Mouse (Mus musculus): ENCODE measurements around the gene Vmn1r227. TPM values are rescaled to one million over a fixed set of nuclear protein-coding genes. Genes with fewer than 3 reads are reported as not detected.

The Vmn1r227 gene
- polyA plus RNA-seq (2014; fragmentation: Nextera tagmentation; extraction: Ambion mirVana), result not detected in 2 replicates

DNA sequence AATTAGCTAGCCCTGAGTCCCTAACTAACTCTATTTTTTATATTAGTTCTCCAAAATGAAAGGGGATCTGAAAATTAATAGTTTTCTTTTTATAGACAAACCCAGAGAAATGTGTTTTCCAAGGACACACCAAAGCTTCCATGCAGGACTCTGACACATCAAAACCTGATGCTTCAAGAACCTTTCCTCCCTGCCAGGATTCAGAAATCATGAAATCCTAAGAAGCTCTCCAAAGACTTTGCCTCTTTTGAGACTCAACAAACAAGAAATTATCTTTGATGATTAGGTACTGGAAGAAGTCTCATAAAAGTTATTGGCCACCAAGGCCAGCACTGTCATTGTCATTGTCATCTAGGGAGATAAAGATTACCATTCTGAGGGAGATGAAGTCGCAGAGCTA lies at the start of gene Vmn1r227:
Vmn1r227 (plus strand) TSS at position 301 of the 400 bp plus-strand sequence.
- no peaks in the 10 kb centered on the region; the same call in 1 of the 2 replicates for H3K9me3 ChIP-seq (ENCODE audit: control insufficient read depth, low read length)
- no peaks in the 10 kb centered on the region for H3K36me3 ChIP-seq (ENCODE audit: control insufficient read depth, insufficient read depth, low read length)
- no peak within 1 kb of the TSS for H3K4me3 ChIP-seq (ENCODE audit: low read depth, low read length)
- no peaks in the 10 kb centered on the region for H3K27me3 ChIP-seq (ENCODE audit: control insufficient read depth, insufficient read depth, low read length)
- 47% methylated on average over 1 of the region's 1 CpGs for WGBS
- no peaks in the 10 kb centered on the region for H3K4me1 ChIP-seq (ENCODE audit: control insufficient read depth, insufficient read depth, low read length)
- no peak within 1 kb of the TSS for H3K27ac ChIP-seq (ENCODE audit: low read depth, low read length)
- no peak within 1 kb of the TSS for H3K9ac ChIP-seq (replicated peaks; ENCODE audit: low read depth, low read length)
- no peak for ATAC-seq (ENCODE audit: low read depth)
- no peak within 1 kb of the TSS for H3K4me2 ChIP-seq (ENCODE audit: low read depth, low read length)

DNA sequence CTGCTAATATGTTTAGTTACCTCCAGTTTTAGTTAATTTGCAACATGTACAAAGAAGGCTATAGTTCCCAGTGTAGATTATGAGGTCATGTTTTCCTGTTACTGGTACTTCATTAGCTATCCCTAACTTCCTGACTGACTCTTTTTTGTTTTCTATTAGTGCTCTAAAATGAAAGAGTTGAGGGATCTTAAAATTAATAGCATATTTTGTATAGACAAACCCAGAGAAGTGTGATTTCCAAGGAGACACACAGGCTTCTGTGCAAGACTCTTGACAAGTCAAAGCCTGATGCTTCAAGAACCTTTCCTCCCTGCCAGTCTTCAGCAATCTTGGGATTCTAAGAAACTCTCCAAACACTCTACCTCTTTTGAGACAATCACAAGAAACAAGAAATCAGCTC lies 47.1 kb upstream of the Vmn1r227 start, which contains the start of gene Vmn1r226:
Vmn1r226 (plus strand) TSS at position 301 of the 400 bp plus-strand sequence.
- ATAC-seq (ENCODE audit: low read depth), result no peak
- no peaks in the 10 kb centered on the region for H3K36me3 ChIP-seq (ENCODE audit: control insufficient read depth, insufficient read depth, low read length)
- H3K27me3 ChIP-seq (ENCODE audit: control insufficient read depth, insufficient read depth, low read length), result no peaks in the 10 kb centered on the region
- H3K4me2 ChIP-seq (ENCODE audit: low read depth, low read length), result no peak within 1 kb of the TSS
- no peaks in the 10 kb centered on the region for H3K4me1 ChIP-seq (ENCODE audit: control insufficient read depth, insufficient read depth, low read length)
- no peak within 1 kb of the TSS for H3K9ac ChIP-seq (replicated peaks; ENCODE audit: low read depth, low read length)
- no peaks in the 10 kb centered on the region for H3K9me3 ChIP-seq (ENCODE audit: control insufficient read depth, low read length)
- H3K4me3 ChIP-seq (ENCODE audit: low read depth, low read length), result no peak within 1 kb of the TSS
- no peak within 1 kb of the TSS for H3K27ac ChIP-seq (ENCODE audit: low read depth, low read length)

DNA sequence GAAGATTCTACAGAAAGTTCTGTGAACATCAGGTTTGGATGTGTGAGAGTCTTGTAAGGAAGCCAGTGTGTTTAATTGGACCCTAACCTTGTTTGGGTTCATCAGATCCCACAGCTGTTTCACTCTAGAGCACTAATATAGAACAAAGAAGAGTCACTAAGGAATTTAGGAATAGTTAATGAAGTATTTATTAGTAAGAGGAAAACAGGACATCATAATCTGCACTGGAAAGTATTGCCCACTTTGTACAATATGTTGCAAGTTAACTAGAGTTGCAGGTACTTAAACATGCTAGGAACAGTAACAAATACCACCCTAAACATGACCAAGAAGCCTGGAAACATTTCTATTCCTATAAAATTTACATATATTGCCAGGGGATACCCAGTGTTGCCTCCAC lies 56.4 kb downstream of the Vmn1r227 start, which contains the start of gene Vmn1r228:
Vmn1r228 (minus strand) TSS at position 101 of the 400 bp plus-strand sequence.
- Histone ChIP-seq H3K4me3 (ENCODE audit: low read depth, low read length) (no peak within 1 kb of the TSS), H3K27me3 (ENCODE audit: control insufficient read depth, insufficient read depth, low read length) (no peaks in the 10 kb centered on the region), H3K36me3 (ENCODE audit: control insufficient read depth, insufficient read depth, low read length) (no peaks in the 10 kb centered on the region), H3K9me3 (ENCODE audit: control insufficient read depth, low read length) (no peaks in the 10 kb centered on the region; the same call in 1 of the 2 replicates), H3K27ac (ENCODE audit: low read depth, low read length) (no peak within 1 kb of the TSS), H3K9ac (replicated peaks; ENCODE audit: low read depth, low read length) (no peak within 1 kb of the TSS), H3K4me1 (ENCODE audit: control insufficient read depth, insufficient read depth, low read length) (no peaks in the 10 kb centered on the region), H3K4me2 (ENCODE audit: low read depth, low read length) (no peak within 1 kb of the TSS)
- ATAC-seq (ENCODE audit: low read depth), result no peak

Other genes with a start within 250 kb of the Vmn1r227 start
- gene Vmn2r108, start 248.5 kb upstream of the Vmn1r227 start, polyA plus RNA-seq (2014; fragmentation: Nextera tagmentation; extraction: Ambion mirVana), result not detected in 2 replicates
- gene Vmn1r225, start 231.7 kb upstream of the Vmn1r227 start, polyA plus RNA-seq (2014; fragmentation: Nextera tagmentation; extraction: Ambion mirVana), result not detected in 2 replicates
- gene Vmn2r109, start 165.1 kb upstream of the Vmn1r227 start, polyA plus RNA-seq (2014; fragmentation: Nextera tagmentation; extraction: Ambion mirVana), result not detected in 2 replicates
- 0.03 and 0.05 TPM in 2 replicates for gene Vmn2r110, start 133.4 kb upstream of the Vmn1r227 start, polyA plus RNA-seq (2014; fragmentation: Nextera tagmentation; extraction: Ambion mirVana)
- gene Fpr-rs3, start 105.0 kb upstream of the Vmn1r227 start, polyA plus RNA-seq (2014; fragmentation: Nextera tagmentation; extraction: Ambion mirVana), result not detected in 2 replicates
- gene Vmn1r226, start 47.0 kb upstream of the Vmn1r227 start, polyA plus RNA-seq (2014; fragmentation: Nextera tagmentation; extraction: Ambion mirVana), result not detected in 2 replicates
- not detected in 2 replicates for gene Vmn1r228, start 56.3 kb downstream of the Vmn1r227 start, polyA plus RNA-seq (2014; fragmentation: Nextera tagmentation; extraction: Ambion mirVana)
- gene Vmn1r229, start 81.7 kb downstream of the Vmn1r227 start, polyA plus RNA-seq (2014; fragmentation: Nextera tagmentation; extraction: Ambion mirVana), result not detected in 2 replicates
- not detected in 2 replicates for gene Vmn1r230, start 110.6 kb downstream of the Vmn1r227 start, polyA plus RNA-seq (2014; fragmentation: Nextera tagmentation; extraction: Ambion mirVana)
- gene Vmn1r231, start 175.2 kb downstream of the Vmn1r227 start, polyA plus RNA-seq (2014; fragmentation: Nextera tagmentation; extraction: Ambion mirVana), result not detected in 2 replicates
- not detected in 2 replicates for gene Vmn1r232, start 189.9 kb downstream of the Vmn1r227 start, polyA plus RNA-seq (2014; fragmentation: Nextera tagmentation; extraction: Ambion mirVana)
- gene Ppp2r1a, start 215.5 kb downstream of the Vmn1r227 start, polyA plus RNA-seq (2014; fragmentation: Nextera tagmentation; extraction: Ambion mirVana), result 808 and 850 TPM in 2 replicates